Mouse (Mus musculus) embryonic fibroblast, embryonic 13.5 days (primary cell): ENCODE measurements around the gene Myh7.

Experiments used
- CTCF ChIP-seq: IDR thresholded peaks from 2 replicates; pipeline ENCODE4 v1.5.1; 2011; ENCODE audit warnings: mild to moderate bottlenecking, control low read depth, low read length, moderate library complexity, borderline replicate concordance; ENCODE audit not compliant: insufficient read depth
- POLR2A ChIP-seq: IDR thresholded peaks from 2 replicates; pipeline ENCODE4 v1.6.1; 2011; ENCODE audit warnings: low read depth, mild to moderate bottlenecking, control low read depth, low read length, moderate library complexity

DNA sequence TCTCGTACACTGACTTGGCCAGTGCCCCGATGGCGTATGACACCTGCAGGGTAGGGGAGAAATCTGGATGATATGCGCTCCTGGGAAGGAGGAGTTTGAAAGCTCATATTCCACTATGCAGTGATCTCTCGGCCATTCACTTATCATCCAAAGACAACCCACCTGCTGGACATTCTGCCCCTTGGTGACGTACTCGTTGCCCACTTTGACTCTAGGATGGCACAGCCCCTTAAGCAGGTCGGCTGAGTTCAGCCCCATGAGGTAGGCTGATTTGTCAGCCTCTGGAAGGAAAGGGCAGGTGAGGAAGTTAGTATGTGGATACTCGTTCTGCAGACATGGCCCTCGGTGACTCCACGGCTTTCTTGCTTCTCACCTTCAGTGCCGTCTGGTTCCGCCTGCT, 5.5 kb downstream of the Myh7 start:
- TF ChIP-seq CTCF (no peak), POLR2A (no peak)
